In the genomic region with DNA sequence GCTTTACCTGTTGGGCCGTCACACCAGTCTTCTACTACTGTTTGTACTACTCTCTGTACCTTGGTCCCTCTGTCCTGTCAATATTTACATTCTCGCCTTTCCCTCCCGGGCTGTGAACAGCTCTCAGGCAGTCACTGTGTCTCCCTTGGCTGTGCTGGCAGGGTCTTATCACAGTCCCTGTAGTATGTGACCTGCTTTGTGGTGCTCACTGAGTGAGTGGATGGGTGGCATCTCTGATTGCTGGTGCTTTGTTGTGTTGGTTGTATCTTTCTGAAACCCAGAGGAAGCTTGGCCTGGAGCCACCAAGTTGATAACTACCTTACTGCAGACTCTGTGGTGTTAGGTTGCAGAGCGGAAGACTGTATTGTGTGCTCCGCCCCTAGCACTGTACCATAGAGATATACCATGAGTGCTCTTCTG, we compare ENCODE assay signal across 14 mouse cellular contexts. TPM values are rescaled to one million over a fixed set of nuclear protein-coding genes. Genes with fewer than 3 reads are reported as not detected.
DNase-seq lines count a peak whose midpoint lies in the region; ATAC-seq and TF ChIP-seq lines count a peak whose summit lies in the region.
"Had no signal": no experiment of that assay in that cellular context is flagged by ENCODE, and none has a peak within 500 bp of the region (broad histone marks: within the 10 kb centered on the region; RNA-seq: fewer than 3 reads in every experiment).

No protein-coding gene starts in this region.

- H3K36me3 ChIP-seq in heart, adult 2 months (ENCODE audit: control insufficient read depth, insufficient read depth, low read length) = no peaks in the 10 kb centered on the region
- H3K36me3 ChIP-seq in lung, postnatal 0 days (ENCODE audit: insufficient read depth, low read length) = no peaks in the 10 kb centered on the region
- no peaks in the 10 kb centered on the region for H3K36me3 ChIP-seq in liver, embryonic 13.5 days
- H3K36me3 ChIP-seq: midbrain, embryonic 12.5 days had no signal

- intact Hi-C loops in heart, adult 2 months (cut with DNase I) = loop anchor here (2.0 to 5.0 kb wide), 2 partner anchors 65 to 604 kb away; no protein-coding TSS in a partner anchor

- H3K4me2 ChIP-seq in lung, postnatal 0 days (replicated peaks; ENCODE audit: low read depth, low read length) = no peak overlapping the region
- H3K4me2 ChIP-seq in liver, embryonic 13.5 days = no peak overlapping the region
- H3K4me2 ChIP-seq: midbrain, embryonic 12.5 days had no signal

- H3K4me1 ChIP-seq in heart, adult 2 months (ENCODE audit: control insufficient read depth, insufficient read depth, low read length) = no peaks in the 10 kb centered on the region
- no peaks in the 10 kb centered on the region for H3K4me1 ChIP-seq in lung, postnatal 0 days (ENCODE audit: insufficient read depth, low read depth, low read length)
- H3K4me1 ChIP-seq in liver, embryonic 13.5 days (replicated peaks) = peaks cover 6% of the 10 kb centered on the region; the same call in 1 of the 2 replicates
- H3K4me1 ChIP-seq: midbrain, embryonic 12.5 days had no signal

- no peak for TF ChIP-seq EP300 in heart, adult 2 months (IDR thresholded peaks at IDR 0.05; ENCODE audit: insufficient read depth, low read depth, low read length)
- no peak for TF ChIP-seq EP300 in lung, postnatal 0 days (IDR thresholded peaks at IDR 0.05)

- H3K27ac ChIP-seq in heart, adult 2 months = no peak overlapping the region
- no peak overlapping the region for H3K27ac ChIP-seq in lung, postnatal 0 days (ENCODE audit: low read length)
- H3K27ac ChIP-seq in liver, embryonic 13.5 days = no peak overlapping the region
- H3K27ac ChIP-seq: midbrain, embryonic 12.5 days had no signal

- H3K27me3 ChIP-seq in heart, adult 2 months (ENCODE audit: control insufficient read depth, insufficient read depth, low read length) = no peaks in the 10 kb centered on the region
- no peaks in the 10 kb centered on the region for H3K27me3 ChIP-seq in lung, postnatal 0 days (replicated peaks; ENCODE audit: insufficient read depth, low read length)
- no peaks in the 10 kb centered on the region for H3K27me3 ChIP-seq in liver, embryonic 13.5 days
- H3K27me3 ChIP-seq: midbrain, embryonic 12.5 days had no signal

- H3K4me3 ChIP-seq in heart, adult 2 months = no peak overlapping the region
- no peak overlapping the region for H3K4me3 ChIP-seq in lung, postnatal 0 days (ENCODE audit: low read depth, low read length)
- no peak overlapping the region for H3K4me3 ChIP-seq in liver, embryonic 13.5 days (replicated peaks)
- H3K4me3 ChIP-seq: midbrain, embryonic 12.5 days had no signal

- H3K9me3 ChIP-seq in lung, postnatal 0 days (ENCODE audit: low read length) = no peaks in the 10 kb centered on the region
- H3K9me3 ChIP-seq in liver, embryonic 13.5 days (replicated peaks) = no peaks in the 10 kb centered on the region
- H3K9me3 ChIP-seq: midbrain, embryonic 12.5 days had no signal

- no peak for TF ChIP-seq POLR2A in heart, adult 2 months (IDR thresholded peaks at IDR 0.05; ENCODE audit: insufficient read depth, low read depth, low read length)

- TF ChIP-seq CTCF in heart, adult 2 months (IDR thresholded peaks at IDR 0.05) = no peak
- TF ChIP-seq CTCF in lung, postnatal 0 days (IDR thresholded peaks at IDR 0.05) = no peak

- H3K9ac ChIP-seq in heart, adult 2 months (ENCODE audit: low read depth, low read length) = no peak overlapping the region
- H3K9ac ChIP-seq in lung, postnatal 0 days (replicated peaks; ENCODE audit: low read depth) = no peak overlapping the region
- no peak overlapping the region for H3K9ac ChIP-seq in liver, embryonic 13.5 days
- H3K9ac ChIP-seq: midbrain, embryonic 12.5 days had no signal

- 43% methylated on average over 5 of the region's 5 CpGs for WGBS in heart, adult 2 months
- 25% methylated on average over 5 of the region's 5 CpGs for WGBS in lung, postnatal 0 days
- 36% methylated on average over 5 of the region's 5 CpGs for WGBS in liver, embryonic 13.5 days (ENCODE audit: insufficient replicate concordance)

- H3K79me2 ChIP-seq in heart, adult 2 months (replicated peaks; ENCODE audit: control insufficient read depth, insufficient read depth, low read length) = no peaks in the 10 kb centered on the region

- peak; percentile 32; the same call in 1 of the 2 replicates for ATAC-seq in lung, postnatal 0 days
- ATAC-seq in liver, embryonic 13.5 days (ENCODE audit: low read depth) = peak; percentile 84
- ATAC-seq: inflammation-experienced regulatory T-cells, adult 6 months had no signal

- DNase-seq in heart, adult 11 months = peak; percentile 74
- no peak for DNase-seq in heart, adult 2 months
- peak; percentile 9 for DNase-seq in lung, postnatal 0 days (ENCODE audit: low spot score)
- DNase-seq in lung, postnatal 25 days (ENCODE audit: low spot score) = no peak
- no peak for DNase-seq in liver, embryonic 13.5 days
- DNase-seq in yolk sac, embryonic 10.5 days (ENCODE audit: low spot score) = peak; percentile 79
- DNase-seq in urinary bladder, postnatal 4 days (ENCODE audit: low spot score in 2 of 2) = no peak
- DNase-seq in embryo, embryonic 10 days (ENCODE audit: low spot score) = no peak
- DNase-seq: adrenal gland, postnatal 36 days; embryo, embryonic 11 days; kidney, postnatal 36 days; layer of hippocampus, postnatal 36 days had no signal

RNA-seq across cellular contexts. Expression of a gene that starts 25.8 kb away (rescaled TPM):
- 10 to 100 TPM; 31.8 to 32.0 TPM for total RNA-seq in heart, adult 2 months (2021)
- polyA plus RNA-seq in heart, adult 2 months (2012; rRNA removed) = 11.1 and 31.3 TPM in 2 replicates
- 4.8 and 5.3 TPM in 2 replicates for polyA plus RNA-seq in lung, postnatal 0 days (2015; fragmentation: Nextera tagmentation; extraction: Ambion mirVana)
- polyA plus RNA-seq in liver, embryonic 13.5 days (2015; fragmentation: Nextera tagmentation; extraction: Ambion mirVana) = 7.1 and 9.4 TPM in 2 replicates

Comparison
In these comparisons a context has a peak if more than half of its experiments do, and no peak if none do; other contexts are left out.
1. DNase-seq: peak in heart, adult 11 months (single experiment), lung, postnatal 0 days (single experiment) and yolk sac, embryonic 10.5 days (single experiment); none in heart, adult 2 months (0 of 2), lung, postnatal 25 days (single experiment), liver, embryonic 13.5 days (single experiment), urinary bladder, postnatal 4 days (0 of 2) and embryo, embryonic 10 days (single experiment).